Mouse (Mus musculus): ENCODE results near the gene Unc93b1. TPM values are rescaled to one million over a fixed set of nuclear protein-coding genes. Genes with fewer than 3 reads are reported as not detected.
"Not testable (repeated sequence)": the region's sequence is repeated elsewhere in the genome, so short reads cannot be mapped to it uniquely, and the experiment has no call there.

Gene Unc93b1
- polyA plus RNA-seq, 1 experiment from 2014 or later = 40.0 TPM

GRCm38 (mm10) chr19:3972229-3972628 lies 37.2 kb downstream of the Unc93b1 start, which contains the start of gene Aldh3b2:
Gene Aldh3b2 (plus strand): TSS chr19:3972328.
- Histone ChIP-seq H3K36me3 (ENCODE audit: insufficient read depth, low read length) (no peaks in the 10 kb centered on the region), H3K9me3 (ENCODE audit: low read length) (no peaks in the 10 kb centered on the region), H3K9ac (replicated peaks; ENCODE audit: low read depth) (no peak within 1 kb of the TSS), H3K27me3 (replicated peaks; ENCODE audit: insufficient read depth, low read length) (no peaks in the 10 kb centered on the region), H3K27ac (ENCODE audit: low read length) (no peak within 1 kb of the TSS), H3K4me1 (ENCODE audit: insufficient read depth, low read depth, low read length) (no peaks in the 10 kb centered on the region), H3K4me2 (replicated peaks; ENCODE audit: low read depth, low read length) (no peak within 1 kb of the TSS), H3K4me3 (ENCODE audit: low read depth, low read length) (no peak within 1 kb of the TSS)
- DNase-seq (ENCODE audit: low spot score) (peak; percentile 62), ATAC-seq (peak; percentile 72)
- TF ChIP-seq EP300 (IDR thresholded peaks at IDR 0.05) (no peak), CTCF (IDR thresholded peaks at IDR 0.05) (no peak)
- 33% methylated on average over 9 of the region's 9 CpGs for WGBS

GRCm38 (mm10) chr19:3974608-3975007 lies 39.6 kb downstream of the Unc93b1 start:
- H3K27ac ChIP-seq (ENCODE audit: low read length); H3K9me3 ChIP-seq (ENCODE audit: low read length); H3K36me3 ChIP-seq (ENCODE audit: insufficient read depth, low read length); DNase-seq (ENCODE audit: low spot score); H3K4me3 ChIP-seq (ENCODE audit: low read depth, low read length); H3K4me1 ChIP-seq (ENCODE audit: insufficient read depth, low read depth, low read length); H3K27me3 ChIP-seq (replicated peaks; ENCODE audit: insufficient read depth, low read length); H3K4me2 ChIP-seq (replicated peaks; ENCODE audit: low read depth, low read length); H3K9ac ChIP-seq (replicated peaks; ENCODE audit: low read depth); ATAC-seq: not testable (repeated sequence)
- 73% methylated on average over 6 of the region's 6 CpGs for WGBS

GRCm38 (mm10) chr19:3975866-3976265 lies 40.9 kb downstream of the Unc93b1 start:
- H3K27ac ChIP-seq (ENCODE audit: low read length) = no peak overlapping the region
- DNase-seq (ENCODE audit: low spot score) (peak; percentile 37), ATAC-seq (no peak)
- H3K4me2 ChIP-seq (replicated peaks; ENCODE audit: low read depth, low read length) = no peak overlapping the region
- H3K9ac ChIP-seq (replicated peaks; ENCODE audit: low read depth) = no peak overlapping the region
- H3K9me3 ChIP-seq (ENCODE audit: low read length) = no peaks in the 10 kb centered on the region
- TF ChIP-seq CTCF (IDR thresholded peaks at IDR 0.05) (no peak), EP300 (IDR thresholded peaks at IDR 0.05) (no peak)
- no peaks in the 10 kb centered on the region for H3K27me3 ChIP-seq (replicated peaks; ENCODE audit: insufficient read depth, low read length)
- 49% methylated on average over 2 of the region's 2 CpGs for WGBS
- H3K36me3 ChIP-seq (ENCODE audit: insufficient read depth, low read length) = no peaks in the 10 kb centered on the region
- H3K4me3 ChIP-seq (ENCODE audit: low read depth, low read length) = no peak overlapping the region
- H3K4me1 ChIP-seq (ENCODE audit: insufficient read depth, low read depth, low read length) = no peaks in the 10 kb centered on the region

GRCm38 (mm10) chr19:3980309-3980708 lies 45.3 kb downstream of the Unc93b1 start:
- Histone ChIP-seq H3K9me3 (ENCODE audit: low read length) (no peaks in the 10 kb centered on the region), H3K4me1 (ENCODE audit: insufficient read depth, low read depth, low read length) (no peaks in the 10 kb centered on the region), H3K4me2 (replicated peaks; ENCODE audit: low read depth, low read length) (no peak overlapping the region), H3K9ac (replicated peaks; ENCODE audit: low read depth) (no peak overlapping the region), H3K36me3 (ENCODE audit: insufficient read depth, low read length) (no peaks in the 10 kb centered on the region), H3K27me3 (replicated peaks; ENCODE audit: insufficient read depth, low read length) (no peaks in the 10 kb centered on the region), H3K27ac (ENCODE audit: low read length) (no peak overlapping the region), H3K4me3 (ENCODE audit: low read depth, low read length) (no peak overlapping the region)
- ATAC-seq (peak; percentile 72), DNase-seq (ENCODE audit: low spot score) (peak; percentile 90)
- TF ChIP-seq EP300 (IDR thresholded peaks at IDR 0.05) = no peak
- TF ChIP-seq CTCF (IDR thresholded peaks at IDR 0.05) = peak; percentile 92
- 5% methylated on average over 4 of the region's 4 CpGs for WGBS

- H3K4me3 ChIP-seq (ENCODE audit: low read depth, low read length) = no peak overlapping the region
- no peak overlapping the region for H3K27ac ChIP-seq (ENCODE audit: low read length)
- H3K27me3 ChIP-seq (replicated peaks; ENCODE audit: insufficient read depth, low read length) = no peaks in the 10 kb centered on the region
- H3K9me3 ChIP-seq (ENCODE audit: low read length) = no peaks in the 10 kb centered on the region
- H3K36me3 ChIP-seq (ENCODE audit: insufficient read depth, low read length) = no peaks in the 10 kb centered on the region
- WGBS = 72% methylated on average over 9 of the region's 9 CpGs
- no peak for ATAC-seq
- DNase-seq (ENCODE audit: low spot score) = no peak
- H3K4me2 ChIP-seq (replicated peaks; ENCODE audit: low read depth, low read length) = no peak overlapping the region
- H3K4me1 ChIP-seq (ENCODE audit: insufficient read depth, low read depth, low read length) = no peaks in the 10 kb centered on the region
- no peak overlapping the region for H3K9ac ChIP-seq (replicated peaks; ENCODE audit: low read depth)
- TF ChIP-seq EP300 (IDR thresholded peaks at IDR 0.05) = no peak
Observed at GRCm38 (mm10) chr19:3980917-3981316, 45.9 kb downstream of the Unc93b1 start.

GRCm38 (mm10) chr19:3983527-3984200 lies 48.7 kb downstream of the Unc93b1 start:
- Histone ChIP-seq H3K4me3 (ENCODE audit: low read depth, low read length) (no peak overlapping the region), H3K36me3 (ENCODE audit: insufficient read depth, low read length) (no peaks in the 10 kb centered on the region), H3K4me2 (replicated peaks; ENCODE audit: low read depth, low read length) (no peak overlapping the region), H3K27ac (ENCODE audit: low read length) (no peak overlapping the region), H3K4me1 (ENCODE audit: insufficient read depth, low read depth, low read length) (peaks cover 10% of the 10 kb centered on the region; the same call in 1 of the 2 replicates), H3K9me3 (ENCODE audit: low read length) (no peaks in the 10 kb centered on the region), H3K9ac (replicated peaks; ENCODE audit: low read depth) (no peak overlapping the region), H3K27me3 (replicated peaks; ENCODE audit: insufficient read depth, low read length) (no peaks in the 10 kb centered on the region)
- no peak for DNase-seq (ENCODE audit: low spot score)
- ATAC-seq = no peak
- 55% methylated on average over 9 of the region's 9 CpGs for WGBS
- TF ChIP-seq EP300 (IDR thresholded peaks at IDR 0.05) (no peak), CTCF (IDR thresholded peaks at IDR 0.05) (no peak)
